20 mouse cellular contexts compared by ENCODE assay signal in the genomic region with DNA sequence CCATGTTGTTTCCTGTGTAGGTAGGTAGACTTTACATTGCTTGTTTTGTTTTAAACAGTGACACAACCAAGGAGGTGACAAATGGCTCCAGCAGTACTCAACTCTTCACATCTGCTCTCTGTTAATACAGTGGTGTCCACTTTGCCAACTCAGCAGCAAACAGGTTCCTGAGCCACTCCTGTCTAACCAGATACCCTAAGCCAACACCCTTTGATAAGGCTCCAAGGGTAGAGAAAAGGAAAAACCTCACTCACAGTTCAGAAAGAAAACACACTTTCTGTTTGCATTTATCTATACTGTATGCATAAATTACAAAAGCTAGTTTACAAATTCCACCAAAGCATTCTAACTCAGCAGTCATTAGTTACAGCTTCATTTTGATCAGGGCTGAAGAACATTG. TPM values are rescaled to one million over a fixed set of nuclear protein-coding genes. Genes with fewer than 3 reads are reported as not detected.
DNase-seq lines count a peak whose midpoint lies in the region; ATAC-seq lines count a peak whose summit lies in the region.
"Had no signal": no experiment of that assay in that cellular context is flagged by ENCODE, and none has a peak within 500 bp of the region (broad histone marks: within the 10 kb centered on the region; RNA-seq: fewer than 3 reads in every experiment).

No protein-coding gene starts in this region.

- no peaks in the 10 kb centered on the region for H3K27me3 ChIP-seq in heart, embryonic 11.5 days (ENCODE audit: control insufficient read depth, insufficient read depth, low read length)
- no peaks in the 10 kb centered on the region for H3K27me3 ChIP-seq in liver, embryonic 13.5 days
- H3K27me3 ChIP-seq in stomach, embryonic 14.5 days (ENCODE audit: control insufficient read depth, insufficient read depth, low read length): no peaks in the 10 kb centered on the region
- H3K27me3 ChIP-seq: forebrain, embryonic 13.5 days; heart, embryonic 13.5 days; limb, embryonic 12.5 days; neural tube, embryonic 12.5 days had no signal

- no peaks in the 10 kb centered on the region for H3K9me3 ChIP-seq in heart, embryonic 11.5 days (replicated peaks; ENCODE audit: control insufficient read depth, low read length)
- H3K9me3 ChIP-seq in liver, embryonic 13.5 days (replicated peaks): no peaks in the 10 kb centered on the region
- H3K9me3 ChIP-seq in stomach, embryonic 14.5 days (ENCODE audit: control insufficient read depth, low read depth, low read length): no peaks in the 10 kb centered on the region
- H3K9me3 ChIP-seq: forebrain, embryonic 13.5 days; G1E; heart, embryonic 13.5 days; limb, embryonic 12.5 days; neural tube, embryonic 12.5 days had no signal

- DNase-seq in heart, postnatal 36 days: no peak
- DNase-seq in fat pad, adult 2 months (ENCODE audit: extremely low read depth, low read depth, low spot score): peak; percentile 16
- DNase-seq in liver, embryonic 13.5 days: peak; percentile 31
- no peak for DNase-seq in left cerebral cortex, postnatal 4 days
- DNase-seq in spleen, postnatal 36 days (ENCODE audit: low spot score in 2 of 2): no peak
- DNase-seq in urinary bladder, postnatal 4 days (ENCODE audit: low spot score in 2 of 2): no peak
- DNase-seq: cerebellum, adult 2 months; heart, postnatal 4 days; right cerebral cortex, postnatal 25 days; thymus, adult 18-20 months had no signal

- no peak overlapping the region for H3K9ac ChIP-seq in heart, embryonic 11.5 days (ENCODE audit: low read depth, low read length)
- peak overlapping the region; percentile 0; the same call in 1 of the 2 replicates for H3K9ac ChIP-seq in liver, embryonic 13.5 days
- no peak overlapping the region for H3K9ac ChIP-seq in stomach, embryonic 14.5 days (replicated peaks; ENCODE audit: low read depth, low read length)
- H3K9ac ChIP-seq: forebrain, embryonic 13.5 days; heart, embryonic 13.5 days; limb, embryonic 12.5 days; neural tube, embryonic 12.5 days had no signal

- no peak overlapping the region for H3K27ac ChIP-seq in heart, embryonic 11.5 days (ENCODE audit: low read depth, low read length)
- peak overlapping the region; percentile 62 for H3K27ac ChIP-seq in liver, embryonic 13.5 days
- H3K27ac ChIP-seq in stomach, embryonic 14.5 days (ENCODE audit: low read length): 0 out of 2 replicates have a peak overlapping the region, but pooled peaks have one; percentile 27
- H3K27ac ChIP-seq: forebrain, embryonic 13.5 days; heart, embryonic 13.5 days; kidney, postnatal 0 days; layer of hippocampus, adult 2 months; limb, embryonic 12.5 days; neural tube, embryonic 12.5 days had no signal

- peaks cover 12% of the 10 kb centered on the region; the same call in 1 of the 2 replicates for H3K4me1 ChIP-seq in heart, embryonic 11.5 days (ENCODE audit: control insufficient read depth, insufficient read depth, low read length)
- peaks cover 42% of the 10 kb centered on the region for H3K4me1 ChIP-seq in liver, embryonic 13.5 days (replicated peaks)
- peaks cover 7% of the 10 kb centered on the region; the same call in 1 of the 2 replicates for H3K4me1 ChIP-seq in stomach, embryonic 14.5 days (ENCODE audit: control insufficient read depth, insufficient read depth, low read length)
- H3K4me1 ChIP-seq: forebrain, embryonic 13.5 days; limb, embryonic 12.5 days; neural tube, embryonic 12.5 days had no signal

- H3K36me3 ChIP-seq in heart, embryonic 11.5 days (ENCODE audit: control insufficient read depth, insufficient read depth, low read length): no peaks in the 10 kb centered on the region
- peaks cover 8% of the 10 kb centered on the region for H3K36me3 ChIP-seq in liver, embryonic 13.5 days
- H3K36me3 ChIP-seq in stomach, embryonic 14.5 days (ENCODE audit: control insufficient read depth, insufficient read depth, low read length): no peaks in the 10 kb centered on the region
- H3K36me3 ChIP-seq: neural tube, embryonic 12.5 days had no signal

- 0 out of 2 replicates have a peak, but pooled peaks have one; percentile 61 for ATAC-seq in heart, embryonic 11.5 days (replicated peaks; ENCODE audit: insufficient number of reproducible peaks, low FRiP score, low TSS enrichment)
- peak; percentile 96 for ATAC-seq in liver, embryonic 13.5 days (ENCODE audit: low read depth)
- ATAC-seq in stomach, embryonic 14.5 days (ENCODE audit: insufficient number of reproducible peaks, insufficient read depth, low FRiP score, low read depth): no peak; the same call in 1 of the 2 replicates
- ATAC-seq: CD4-positive, CD25-positive, alpha-beta regulatory T cell, adult 4 months; forebrain, embryonic 13.5 days had no signal

- intact Hi-C loops in heart, postnatal 36 days (cut with DNase I): no loop called here
- intact Hi-C loops in left cerebral cortex, postnatal 4 days (cut with DNase I): no loop called here

- H3K4me3 ChIP-seq in heart, embryonic 11.5 days (ENCODE audit: low read depth, low read length): no peak overlapping the region
- H3K4me3 ChIP-seq in liver, embryonic 13.5 days (replicated peaks): no peak overlapping the region
- H3K4me3 ChIP-seq in stomach, embryonic 14.5 days (ENCODE audit: low read depth, low read length): no peak overlapping the region
- H3K4me3 ChIP-seq: forebrain, embryonic 13.5 days; heart, embryonic 13.5 days; layer of hippocampus, adult 2 months; limb, embryonic 12.5 days; neural tube, embryonic 12.5 days had no signal

- no peak overlapping the region for H3K4me2 ChIP-seq in heart, embryonic 11.5 days
- H3K4me2 ChIP-seq in liver, embryonic 13.5 days: peak overlapping the region; percentile 27
- no peak overlapping the region for H3K4me2 ChIP-seq in stomach, embryonic 14.5 days (replicated peaks; ENCODE audit: low read depth, low read length)
- H3K4me2 ChIP-seq: forebrain, embryonic 13.5 days; heart, embryonic 13.5 days; limb, embryonic 12.5 days; neural tube, embryonic 12.5 days had no signal

RNA-seq across cellular contexts. Expression of gene Map2k4, which starts 48.2 kb away (rescaled TPM):
- 80.0 and 81.5 TPM in 2 replicates for polyA plus RNA-seq in heart, embryonic 11.5 days (2014; fragmentation: Nextera tagmentation; extraction: Ambion mirVana)
- 10 to 100 TPM; 42.5 to 44.8 TPM for total RNA-seq in heart, postnatal 36 days (2021)
- polyA plus RNA-seq in liver, embryonic 13.5 days (2015; fragmentation: Nextera tagmentation; extraction: Ambion mirVana): 35.3 and 42.9 TPM in 2 replicates
- polyA plus RNA-seq in stomach, embryonic 14.5 days (2014; fragmentation: Nextera tagmentation; extraction: Ambion mirVana): 77.7 and 77.9 TPM in 2 replicates
- 100 to 1,000 TPM; 147 to 159 TPM for total RNA-seq in left cerebral cortex, postnatal 4 days (2021)

Comparison
In these comparisons a context has a peak if more than half of its experiments do, and no peak if none do; other contexts are left out.
1. DNase-seq: peak in fat pad, adult 2 months (single experiment) and liver, embryonic 13.5 days (single experiment); none in heart, postnatal 36 days (0 of 2), left cerebral cortex, postnatal 4 days (single experiment), spleen, postnatal 36 days (0 of 2) and urinary bladder, postnatal 4 days (0 of 2).